Comparison of ENCODE assay signal across 16 mouse cellular contexts in genomic region chr8:116635261-116635660, GRCm38 (mm10).
A peak's percentile ranks its signal among the peaks of the same experiment; 100 is the strongest.
DNase-seq lines count a peak whose midpoint lies in the region; ATAC-seq and TF ChIP-seq lines count a peak whose summit lies in the region.
"Had no signal": no experiment of that assay in that cellular context is flagged by ENCODE, and none has a peak within 500 bp of the region (broad histone marks: within the 10 kb centered on the region; RNA-seq: fewer than 3 reads in every experiment).

No protein-coding gene starts in this region.

- intact Hi-C loops in left cerebral cortex, adult 2 months (cut with DNase I) = no loop called here

- peak overlapping the region; percentile 84 for H3K27ac ChIP-seq in spleen, adult 2 months (ENCODE audit: insufficient read depth, low read length)
- H3K27ac ChIP-seq in small intestine, adult 2 months (ENCODE audit: insufficient read depth, low read depth, low read length) = peak overlapping the region; percentile 49; the same call in 1 of the 2 replicates
- H3K27ac ChIP-seq in left cerebral cortex, adult 2 months = no peak overlapping the region
- H3K27ac ChIP-seq: embryonic facial prominence, embryonic 15.5 days; hindbrain, embryonic 13.5 days; limb, embryonic 10.5 days; lung, embryonic 15.5 days had no signal

- peak; percentile 70 for ATAC-seq in granulocyte monocyte progenitor cell, adult 5-6 weeks (replicated peaks; ENCODE audit: poor library complexity, severe bottlenecking)
- ATAC-seq in erythroid progenitor cell, adult 5-6 weeks (replicated peaks; ENCODE audit: low FRiP score, poor library complexity, severe bottlenecking) = no peak
- ATAC-seq: forebrain, embryonic 14.5 days had no signal

- peak; percentile 49 to 52 for DNase-seq in spleen, adult 2 months (ENCODE audit: low read depth in 1 of 2, low spot score in 2 of 2)
- no peak for DNase-seq in spleen, postnatal 14 days (ENCODE audit: low spot score in 2 of 2)
- no peak for DNase-seq in right cerebral cortex, postnatal 36 days (ENCODE audit: low spot score in 2 of 2)
- no peak for DNase-seq in left cerebral cortex, adult 2 months (ENCODE audit: extremely low spot score in 1 of 2, low spot score in 2 of 2)
- DNase-seq: adrenal gland, postnatal 25 days; kidney, adult 8-10 months; layer of hippocampus, adult 9-11 months; retina, postnatal 1 day had no signal

- TF ChIP-seq POLR2A in spleen, adult 2 months (IDR thresholded peaks at IDR 0.05; ENCODE audit: low read depth, low read length) = no peak
- TF ChIP-seq POLR2A in small intestine, adult 2 months (IDR thresholded peaks at IDR 0.05; ENCODE audit: low read depth, low read length) = no peak

- H3K36me3 ChIP-seq in spleen, adult 2 months (ENCODE audit: control insufficient read depth, insufficient read depth, low read length) = no peaks in the 10 kb centered on the region
- no peaks in the 10 kb centered on the region for H3K36me3 ChIP-seq in small intestine, adult 2 months (ENCODE audit: control insufficient read depth, insufficient read depth, low read length)
- H3K36me3 ChIP-seq: embryonic facial prominence, embryonic 15.5 days; hindbrain, embryonic 13.5 days; limb, embryonic 10.5 days; lung, embryonic 15.5 days had no signal

- 48% methylated on average over 13 of the region's 13 CpGs for WGBS in spleen, adult 2 months
- 84% methylated on average over 13 of the region's 13 CpGs for WGBS in small intestine, adult 2 months

- H3K4me3 ChIP-seq in spleen, adult 2 months (ENCODE audit: extremely low read depth, insufficient read depth, insufficient read length) = no peak overlapping the region
- H3K4me3 ChIP-seq in small intestine, adult 2 months (ENCODE audit: low read depth, low read length) = no peak overlapping the region
- no peak overlapping the region for H3K4me3 ChIP-seq in left cerebral cortex, adult 2 months
- H3K4me3 ChIP-seq: embryonic facial prominence, embryonic 15.5 days; hindbrain, embryonic 13.5 days; limb, embryonic 10.5 days; lung, embryonic 15.5 days had no signal

- no peaks in the 10 kb centered on the region for H3K27me3 ChIP-seq in spleen, adult 2 months (ENCODE audit: control insufficient read depth, insufficient read depth, low read length)
- H3K27me3 ChIP-seq in small intestine, adult 2 months (ENCODE audit: control insufficient read depth, insufficient read depth, low read length) = no peaks in the 10 kb centered on the region
- H3K27me3 ChIP-seq: embryonic facial prominence, embryonic 15.5 days; hindbrain, embryonic 13.5 days; lung, embryonic 15.5 days had no signal

- TF ChIP-seq CTCF in spleen, adult 2 months (IDR thresholded peaks at IDR 0.05; ENCODE audit: extremely low read depth, insufficient read depth, insufficient read length, insufficient replicate concordance) = no peak
- no peak for TF ChIP-seq CTCF in small intestine, adult 2 months (IDR thresholded peaks at IDR 0.05; ENCODE audit: extremely low read depth, insufficient read length, insufficient replicate concordance, low read depth, low read length)
- TF ChIP-seq CTCF in left cerebral cortex, adult 2 months (IDR thresholded peaks at IDR 0.05) = no peak

- H3K4me1 ChIP-seq in spleen, adult 2 months (ENCODE audit: control insufficient read depth, insufficient read depth, insufficient read length) = peaks cover 45% of the 10 kb centered on the region
- H3K4me1 ChIP-seq in small intestine, adult 2 months (ENCODE audit: control insufficient read depth, insufficient read depth, insufficient read length, low read length) = peaks cover 3% of the 10 kb centered on the region; the same call in 1 of the 2 replicates
- H3K4me1 ChIP-seq: embryonic facial prominence, embryonic 15.5 days; limb, embryonic 10.5 days; lung, embryonic 15.5 days had no signal

Comparison
In these comparisons a context has a peak if more than half of its experiments do, and no peak if none do; other contexts are left out.
1. DNase-seq: peak in spleen, adult 2 months (2 of 2); none in spleen, postnatal 14 days (0 of 2), right cerebral cortex, postnatal 36 days (0 of 2) and left cerebral cortex, adult 2 months (0 of 2).